Comparison of ENCODE assay signal across 7 mouse cellular contexts in genomic region chr13:38151671-38152428, GRCm38 (mm10). TPM values are rescaled to one million over a fixed set of nuclear protein-coding genes. Genes with fewer than 3 reads are reported as not detected.
DNase-seq lines count a peak whose midpoint lies in the region; ATAC-seq lines count a peak whose summit lies in the region.

No protein-coding gene starts in this region.

- peaks cover 41% of the 10 kb centered on the region for H3K4me1 ChIP-seq in forebrain, embryonic 10.5 days
- H3K4me1 ChIP-seq in intestine, embryonic 16.5 days (ENCODE audit: control insufficient read depth, insufficient read depth, low read length) = peaks cover 15% of the 10 kb centered on the region
- H3K4me1 ChIP-seq in neural tube, embryonic 14.5 days (ENCODE audit: control insufficient read depth, insufficient read depth, low read length) = peaks cover 10% of the 10 kb centered on the region

- no peaks in the 10 kb centered on the region for H3K36me3 ChIP-seq in forebrain, embryonic 10.5 days (replicated peaks)
- H3K36me3 ChIP-seq in intestine, embryonic 16.5 days (ENCODE audit: control insufficient read depth, insufficient read depth, low read length) = no peaks in the 10 kb centered on the region
- no peaks in the 10 kb centered on the region for H3K36me3 ChIP-seq in neural tube, embryonic 14.5 days (ENCODE audit: control insufficient read depth, insufficient read depth, low read length)

- peak; percentile 59 for ATAC-seq in intestine, embryonic 16.5 days
- peak; percentile 62 for ATAC-seq in neural tube, embryonic 14.5 days (ENCODE audit: low read depth)

- H3K4me3 ChIP-seq in forebrain, embryonic 10.5 days = peak overlapping the region; percentile 56
- peak overlapping the region; percentile 61 for H3K4me3 ChIP-seq in intestine, embryonic 16.5 days (ENCODE audit: low read length)
- H3K4me3 ChIP-seq in neural tube, embryonic 14.5 days (ENCODE audit: low read depth, low read length) = peak overlapping the region; percentile 30

- no peaks in the 10 kb centered on the region for H3K9me3 ChIP-seq in forebrain, embryonic 10.5 days
- no peaks in the 10 kb centered on the region for H3K9me3 ChIP-seq in intestine, embryonic 16.5 days (ENCODE audit: control insufficient read depth, low read length)
- H3K9me3 ChIP-seq in neural tube, embryonic 14.5 days (ENCODE audit: control insufficient read depth, low read length) = no peaks in the 10 kb centered on the region

- under 1% methylated on average over 49 of the region's 49 CpGs for WGBS in forebrain, embryonic 10.5 days
- under 1% methylated on average over 46 of the region's 49 CpGs for WGBS in intestine, embryonic 16.5 days
- WGBS in neural tube, embryonic 14.5 days = under 1% methylated on average over 46 of the region's 49 CpGs

- DNase-seq in B cell, adult 2 months = peak; percentile 22
- peak; percentile 27 for DNase-seq in ES-CJ7 (ENCODE audit: low read depth, low spot score)
- peak; percentile 59 for DNase-seq in forebrain, embryonic 10.5 days (ENCODE audit: extremely low spot score, low spot score)
- DNase-seq in lung, adult 18-20 months = peak; percentile 20 to 34
- no peak for DNase-seq in cerebellum, adult 11 months

- H3K27ac ChIP-seq in forebrain, embryonic 10.5 days = peak overlapping the region; percentile 67; the same call in 1 of the 2 replicates
- peak overlapping the region; percentile 87 for H3K27ac ChIP-seq in intestine, embryonic 16.5 days (ENCODE audit: low read length)
- H3K27ac ChIP-seq in neural tube, embryonic 14.5 days (ENCODE audit: low read depth, low read length) = no peak overlapping the region

- H3K27me3 ChIP-seq in forebrain, embryonic 10.5 days (ENCODE audit: poor library complexity, severe bottlenecking) = peaks cover 97% of the 10 kb centered on the region
- no peaks in the 10 kb centered on the region for H3K27me3 ChIP-seq in intestine, embryonic 16.5 days (replicated peaks; ENCODE audit: control insufficient read depth, insufficient read depth, low read length)
- H3K27me3 ChIP-seq in neural tube, embryonic 14.5 days (ENCODE audit: control insufficient read depth, insufficient read depth, low read length) = peaks cover 44% of the 10 kb centered on the region

- peak overlapping the region; percentile 83 for H3K9ac ChIP-seq in intestine, embryonic 16.5 days (ENCODE audit: low read depth, low read length)
- H3K9ac ChIP-seq in neural tube, embryonic 14.5 days (replicated peaks; ENCODE audit: low read depth, low read length) = no peak overlapping the region

- peak overlapping the region; percentile 88 for H3K4me2 ChIP-seq in intestine, embryonic 16.5 days (ENCODE audit: low read depth, low read length)
- peak overlapping the region; percentile 65 for H3K4me2 ChIP-seq in neural tube, embryonic 14.5 days (ENCODE audit: low read depth, low read length)

RNA-seq across cellular contexts. Expression of gene Dsp, which starts 0.8 kb away (rescaled TPM):
- 0.92 and 1.2 TPM in 2 replicates for polyA plus RNA-seq in forebrain, embryonic 10.5 days (2016; fragmentation: Nextera tagmentation; extraction: Ambion mirVana)
- 8.4 TPM in 2 replicates for polyA plus RNA-seq in intestine, embryonic 16.5 days (2015; fragmentation: Nextera tagmentation; extraction: Ambion mirVana)
- 0.08 and 0.15 TPM in 2 replicates for polyA plus RNA-seq in neural tube, embryonic 14.5 days (2014; fragmentation: Nextera tagmentation; extraction: Ambion mirVana)

RNA-seq across cellular contexts. Expression of gene Snrnp48, which starts 52.9 kb away (rescaled TPM):
- 39.0 and 40.0 TPM in 2 replicates for polyA plus RNA-seq in forebrain, embryonic 10.5 days (2016; fragmentation: Nextera tagmentation; extraction: Ambion mirVana)
- polyA plus RNA-seq in intestine, embryonic 16.5 days (2015; fragmentation: Nextera tagmentation; extraction: Ambion mirVana) = 27.3 and 30.9 TPM in 2 replicates
- polyA plus RNA-seq in neural tube, embryonic 14.5 days (2014; fragmentation: Nextera tagmentation; extraction: Ambion mirVana) = 32.9 and 34.5 TPM in 2 replicates
